ENCODE assay signal across 8 mouse cellular contexts in the genomic region with DNA sequence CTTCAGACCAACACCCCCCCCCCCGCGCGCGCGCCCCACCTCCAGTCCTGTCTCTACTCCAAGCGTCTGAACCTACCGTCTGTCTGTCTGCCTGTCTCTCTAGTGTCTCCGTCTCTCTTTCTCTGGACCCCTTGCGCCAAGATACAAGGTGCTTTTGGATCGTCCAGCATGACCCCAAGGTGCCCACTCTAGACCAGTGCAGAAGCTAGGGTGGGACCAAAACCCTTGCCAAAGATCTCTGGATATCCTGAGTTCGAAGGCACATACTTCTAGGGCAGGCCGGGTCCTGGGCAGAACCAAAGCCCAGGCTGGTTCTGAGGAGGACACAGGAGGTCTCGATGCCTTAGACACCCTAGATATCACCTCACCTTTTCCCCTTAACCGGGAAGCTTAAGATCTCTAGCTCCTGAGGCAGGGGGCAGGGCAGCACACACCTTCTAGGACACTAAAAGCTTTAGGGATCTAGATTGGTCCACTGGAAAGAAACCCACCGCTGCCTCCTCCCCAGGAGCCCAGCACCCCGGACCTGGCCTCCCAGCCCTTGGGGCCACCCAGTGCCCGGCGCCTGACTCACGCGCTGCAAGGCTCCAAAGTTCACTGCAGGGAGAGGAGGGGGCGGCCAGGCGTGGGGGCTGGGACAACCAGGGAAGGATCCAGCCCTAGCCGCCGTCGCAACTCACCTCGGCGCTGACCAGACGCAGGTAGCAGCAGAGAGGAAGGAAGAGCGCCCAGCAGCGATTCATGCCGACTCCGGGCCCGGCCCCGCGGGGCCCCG. TPM values are rescaled to one million over a fixed set of nuclear protein-coding genes. Genes with fewer than 3 reads are reported as not detected.
DNase-seq lines count a peak whose midpoint lies in the region; ATAC-seq and TF ChIP-seq lines count a peak whose summit lies in the region.

No protein-coding gene starts in this region.

- H3K36me3 ChIP-seq in heart, embryonic 14.5 days (ENCODE audit: control insufficient read depth, insufficient read depth, low read length), result no peaks in the 10 kb centered on the region
- no peaks in the 10 kb centered on the region for H3K36me3 ChIP-seq in forebrain, postnatal 0 days (ENCODE audit: insufficient read depth)
- H3K36me3 ChIP-seq in neural tube, embryonic 15.5 days, result no peaks in the 10 kb centered on the region

- whole genome bisulfite sequencing in heart, embryonic 14.5 days, result 2% methylated on average over 36 of the region's 36 CpGs
- 3% methylated on average over 33 of the region's 36 CpGs for WGBS in forebrain, postnatal 0 days
- 1% methylated on average over 36 of the region's 36 CpGs for WGBS in neural tube, embryonic 15.5 days

- H3K4me1 ChIP-seq in heart, embryonic 14.5 days (ENCODE audit: control insufficient read depth in 2 of 2, insufficient read depth in 2 of 2, low read length in 2 of 2), result peaks cover 6 to 33% of the 10 kb centered on the region in 2 experiments; a peak in 3 of 4 replicates
- H3K4me1 ChIP-seq in forebrain, postnatal 0 days (ENCODE audit: insufficient read depth), result peaks cover 7% of the 10 kb centered on the region; the same call in 1 of the 2 replicates
- H3K4me1 ChIP-seq in neural tube, embryonic 15.5 days, result peaks cover 49% of the 10 kb centered on the region

- peak overlapping the region; percentile 54 to 62 for H3K4me3 ChIP-seq in heart, embryonic 14.5 days (ENCODE audit: control insufficient read depth in 1 of 2, insufficient read depth in 1 of 2, low read depth in 1 of 2, low read length in 2 of 2)
- H3K4me3 ChIP-seq in forebrain, postnatal 0 days (ENCODE audit: low read depth, low read length), result peak overlapping the region; percentile 76
- peak overlapping the region; percentile 67 for H3K4me3 ChIP-seq in neural tube, embryonic 15.5 days (replicated peaks)

- TF ChIP-seq CTCF in forebrain, postnatal 0 days (IDR thresholded peaks at IDR 0.05; ENCODE audit: low read depth), result no peak

- H3K9ac ChIP-seq in heart, embryonic 14.5 days (ENCODE audit: low read length), result peak overlapping the region; percentile 78
- peak overlapping the region; percentile 88 for H3K9ac ChIP-seq in forebrain, postnatal 0 days
- peak overlapping the region; percentile 72 for H3K9ac ChIP-seq in neural tube, embryonic 15.5 days (replicated peaks)

- no peaks in the 10 kb centered on the region for H3K9me3 ChIP-seq in heart, embryonic 14.5 days (ENCODE audit: control insufficient read depth, low read length)
- H3K9me3 ChIP-seq in forebrain, postnatal 0 days (ENCODE audit: low read length), result no peaks in the 10 kb centered on the region
- H3K9me3 ChIP-seq in neural tube, embryonic 15.5 days (replicated peaks), result no peaks in the 10 kb centered on the region

- no peak for DNase-seq in heart, postnatal 4 days
- peak; percentile 70 for DNase-seq in adrenal gland, postnatal 14 days
- DNase-seq in forebrain, postnatal 0 days, result no peak
- DNase-seq in kidney, postnatal 4 days, result peak; percentile 73 to 86
- no peak for DNase-seq in layer of hippocampus, adult 11-12 months (ENCODE audit: low spot score)

- ATAC-seq in heart, embryonic 14.5 days (ENCODE audit: insufficient number of reproducible peaks, insufficient read depth, low FRiP score, low read depth), result no peak
- no peak for ATAC-seq in forebrain, postnatal 0 days
- no peak for ATAC-seq in neural tube, embryonic 15.5 days (ENCODE audit: low FRiP score)
- ATAC-seq in activated CD4-positive, CD25-positive, alpha-beta regulatory T cell, adult 4 months, result no peak

- H3K4me2 ChIP-seq in heart, embryonic 14.5 days (ENCODE audit: low read length), result peak overlapping the region; percentile 97
- peak overlapping the region; percentile 95 for H3K4me2 ChIP-seq in forebrain, postnatal 0 days (ENCODE audit: low read depth)
- H3K4me2 ChIP-seq in neural tube, embryonic 15.5 days, result peak overlapping the region; percentile 92

- H3K27me3 ChIP-seq in heart, embryonic 14.5 days (ENCODE audit: control insufficient read depth, insufficient read depth, low read length), result peaks cover 60% of the 10 kb centered on the region
- peaks cover 11% of the 10 kb centered on the region; the same call in 1 of the 2 replicates for H3K27me3 ChIP-seq in forebrain, postnatal 0 days (ENCODE audit: insufficient read depth, low read length)
- peaks cover 51% of the 10 kb centered on the region for H3K27me3 ChIP-seq in neural tube, embryonic 15.5 days (replicated peaks)

- peak overlapping the region in 1 of 2 experiments; percentile 53; a peak in 1 of 4 replicates for H3K27ac ChIP-seq in heart, embryonic 14.5 days (replicated peaks in 1 of 2; ENCODE audit: control insufficient read depth in 1 of 2, insufficient read depth in 1 of 2, low read depth in 2 of 2, low read length in 2 of 2)
- H3K27ac ChIP-seq in forebrain, postnatal 0 days (ENCODE audit: low read depth, low read length), result peak overlapping the region; percentile 77
- H3K27ac ChIP-seq in neural tube, embryonic 15.5 days (replicated peaks), result peak overlapping the region; percentile 82

RNA-seq across cellular contexts. Expression of a gene that starts 1.3 kb away (rescaled TPM):
- 4.9 and 5.2 TPM in 2 replicates for polyA plus RNA-seq in heart, embryonic 14.5 days (2014; fragmentation: Nextera tagmentation; extraction: Ambion mirVana)
- total RNA-seq in heart, postnatal 4 days (2021), result 10 to 100 TPM; 46.4 to 50.7 TPM
- total RNA-seq in adrenal gland, postnatal 14 days (2021), result 43.0 and 49.3 TPM in 2 replicates
- 13.2 and 17.8 TPM in 2 replicates for total RNA-seq in forebrain, postnatal 0 days (2014; rRNA removed)
- polyA plus RNA-seq in forebrain, postnatal 0 days (2015; fragmentation: Nextera tagmentation; extraction: Ambion mirVana), result 4.6 and 7.6 TPM in 2 replicates
- 6.5 and 7.0 TPM in 2 replicates for polyA plus RNA-seq in neural tube, embryonic 15.5 days (2015; fragmentation: Nextera tagmentation; extraction: Ambion mirVana)
- polyA plus RNA-seq in activated CD4-positive, CD25-positive, alpha-beta regulatory T cell, adult 4 months (2017; shearing (Covaris generic)), result 1 to 10 TPM in 1 of 2 experiments, under 1 TPM in 1; 0.68 to 1.1 TPM

RNA-seq across cellular contexts. Expression of a gene that starts 42.5 kb away (rescaled TPM):
- polyA plus RNA-seq in heart, embryonic 14.5 days (2014; fragmentation: Nextera tagmentation; extraction: Ambion mirVana), result 0.78 and 1.5 TPM in 2 replicates
- 1 to 10 TPM; 1.7 to 2.0 TPM for total RNA-seq in heart, postnatal 4 days (2021)
- total RNA-seq in adrenal gland, postnatal 14 days (2021), result 7.2 and 12.8 TPM in 2 replicates
- 6.4 and 11.1 TPM in 2 replicates for total RNA-seq in forebrain, postnatal 0 days (2014; rRNA removed)
- 2.4 and 3.1 TPM in 2 replicates for polyA plus RNA-seq in forebrain, postnatal 0 days (2015; fragmentation: Nextera tagmentation; extraction: Ambion mirVana)
- polyA plus RNA-seq in neural tube, embryonic 15.5 days (2015; fragmentation: Nextera tagmentation; extraction: Ambion mirVana), result 4.1 and 4.6 TPM in 2 replicates
- polyA plus RNA-seq in activated CD4-positive, CD25-positive, alpha-beta regulatory T cell, adult 4 months (2017; shearing (Covaris generic)), result 10 to 100 TPM; 21.9 to 30.3 TPM

Comparison
In these comparisons a context has a peak if more than half of its experiments do, and no peak if none do; other contexts are left out.
1. DNase-seq: peak in adrenal gland, postnatal 14 days (single experiment) and kidney, postnatal 4 days (2 of 2); none in heart, postnatal 4 days (single experiment), forebrain, postnatal 0 days (single experiment) and layer of hippocampus, adult 11-12 months (single experiment).
2. Peak in every context shown above with its lines, with median percentiles within 50 percentile points of each other: H3K4me2 ChIP-seq, H3K4me3 ChIP-seq and H3K9ac ChIP-seq.